Mouse (Mus musculus): ENCODE measurements around the gene Mum1l1. TPM values are rescaled to one million over a fixed set of nuclear protein-coding genes. Genes with fewer than 3 reads are reported as not detected.
"Not testable (repeated sequence)": the region's sequence is repeated elsewhere in the genome, so short reads cannot be mapped to it uniquely, and the experiment has no call there.

The Mum1l1 gene
- 7.8 and 9.7 TPM in 2 replicates for polyA plus RNA-seq (2015; fragmentation: Nextera tagmentation; extraction: Ambion mirVana)

GRCm38 (mm10) chrX:139209829-139210225 lies at the start of gene Mum1l1:
Gene Mum1l1 (plus strand): TSS chrX:139210042.
- Histone ChIP-seq H3K4me2 (peak within 1 kb of the TSS; percentile 63), H3K27me3 (peaks cover 20% of the 10 kb centered on the region), H3K36me3 (no peaks in the 10 kb centered on the region), H3K9ac (peak within 1 kb of the TSS; percentile 46; the same call in 1 of the 2 replicates), H3K4me3 (peak within 1 kb of the TSS; percentile 45), H3K27ac (replicated peaks) (no peak within 1 kb of the TSS), H3K9me3 (no peaks in the 10 kb centered on the region), H3K4me1 (replicated peaks) (no peaks in the 10 kb centered on the region)
- ATAC-seq (ENCODE audit: low read depth): peak; percentile 90
- 18% methylated on average over 31 of the region's 31 CpGs for WGBS

GRCm38 (mm10) chrX:139178928-139179327 lies 30.9 kb upstream of the Mum1l1 start, which contains the start of gene 4933428M09Rik:
Gene 4933428M09Rik (plus strand): TSS chrX:139179228.
- no peak within 1 kb of the TSS for H3K27ac ChIP-seq (replicated peaks)
- H3K9ac ChIP-seq: no peak within 1 kb of the TSS
- no peak within 1 kb of the TSS for H3K4me3 ChIP-seq
- no peaks in the 10 kb centered on the region for H3K36me3 ChIP-seq
- H3K4me2 ChIP-seq: no peak within 1 kb of the TSS
- H3K9me3 ChIP-seq: no peaks in the 10 kb centered on the region
- no peaks in the 10 kb centered on the region for H3K27me3 ChIP-seq
- 88% methylated on average over 8 of the region's 8 CpGs for WGBS
- ATAC-seq (ENCODE audit: low read depth): no peak
- no peaks in the 10 kb centered on the region for H3K4me1 ChIP-seq (replicated peaks)

GRCm38 (mm10) chrX:139191506-139191905 lies 18.3 kb upstream of the Mum1l1 start:
- H3K4me3 ChIP-seq; H3K27ac ChIP-seq (replicated peaks); H3K36me3 ChIP-seq; H3K9ac ChIP-seq; ATAC-seq (ENCODE audit: low read depth); H3K4me2 ChIP-seq; H3K4me1 ChIP-seq (replicated peaks); H3K27me3 ChIP-seq; H3K9me3 ChIP-seq: not testable (repeated sequence)
- 97% methylated on average over 3 of the region's 3 CpGs for WGBS

GRCm38 (mm10) chrX:139194572-139195279 lies 15.1 kb upstream of the Mum1l1 start:
- Histone ChIP-seq H3K4me3 (no peak overlapping the region), H3K27ac (replicated peaks) (no peak overlapping the region), H3K4me2 (no peak overlapping the region), H3K9ac (no peak overlapping the region), H3K9me3 (no peaks in the 10 kb centered on the region), H3K36me3 (no peaks in the 10 kb centered on the region), H3K4me1 (replicated peaks) (no peaks in the 10 kb centered on the region), H3K27me3 (no peaks in the 10 kb centered on the region)
- no peak; the same call in 1 of the 2 replicates for ATAC-seq (ENCODE audit: low read depth)
- 52% methylated on average over 1 of the region's 1 CpGs for WGBS

DNA sequence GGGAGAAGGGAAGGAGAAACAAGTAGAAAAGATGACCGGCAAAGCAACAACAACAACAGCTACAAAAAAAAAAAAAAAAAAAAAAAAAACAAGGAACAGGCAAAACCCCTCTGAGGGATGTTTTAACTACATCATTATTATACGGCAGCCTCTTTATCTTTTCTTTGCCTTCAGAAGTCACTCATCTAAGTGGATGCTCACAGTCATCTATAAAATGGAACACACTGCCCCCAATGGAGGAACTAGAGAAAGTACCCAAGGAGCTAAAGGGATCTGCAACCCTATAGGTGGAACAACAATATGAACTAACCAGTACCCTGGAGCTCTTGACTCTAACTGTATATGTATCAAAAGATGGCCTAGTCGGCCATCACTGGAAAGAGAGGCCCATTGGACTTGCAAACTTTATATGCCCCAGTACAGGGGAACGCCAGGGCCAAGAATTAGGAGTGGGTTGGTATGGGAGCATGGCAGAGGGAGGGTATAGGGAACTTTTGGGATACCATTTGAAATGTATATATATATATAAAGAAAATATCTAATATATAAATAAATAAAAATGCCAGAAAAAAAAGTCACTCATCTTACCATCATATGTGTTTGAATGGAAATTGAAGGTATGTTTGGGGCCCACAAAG lies 532 bp upstream of the Mum1l1 start:
- peak overlapping the region; percentile 45; the same call in 1 of the 2 replicates for H3K4me3 ChIP-seq
- H3K27ac ChIP-seq (replicated peaks); H3K9me3 ChIP-seq; H3K4me1 ChIP-seq (replicated peaks); H3K9ac ChIP-seq; H3K36me3 ChIP-seq: not testable (repeated sequence)
- peak; percentile 56 for ATAC-seq (ENCODE audit: low read depth)
- peaks cover 19% of the 10 kb centered on the region for H3K27me3 ChIP-seq
- peak overlapping the region; percentile 63 for H3K4me2 ChIP-seq
- WGBS: 84% methylated on average over 4 of the region's 4 CpGs

DNA sequence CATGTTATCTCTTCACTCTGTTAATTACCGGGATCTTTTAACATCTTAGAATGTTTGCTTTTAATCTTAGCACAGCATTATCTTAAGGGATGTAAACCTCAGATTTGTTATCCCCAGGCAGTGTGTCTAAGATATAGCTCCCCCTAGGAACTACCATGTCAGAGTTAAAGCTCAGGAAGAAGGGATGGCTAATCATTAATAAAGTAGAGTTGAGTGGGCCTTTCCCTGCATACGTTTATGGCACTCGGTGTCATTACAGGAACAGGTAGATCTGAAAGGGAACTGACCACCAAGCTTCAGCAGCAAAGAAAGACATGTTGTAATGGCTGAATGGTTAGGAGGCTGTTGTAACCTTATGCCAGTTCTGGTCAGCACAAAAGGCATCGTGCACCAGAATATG lies 4.9 kb downstream of the Mum1l1 start:
- Histone ChIP-seq H3K4me2 (no peak overlapping the region), H3K4me3 (no peak overlapping the region), H3K36me3 (no peaks in the 10 kb centered on the region), H3K27ac (replicated peaks) (no peak overlapping the region), H3K9ac (no peak overlapping the region), H3K27me3 (peaks cover 25% of the 10 kb centered on the region), H3K4me1 (replicated peaks) (no peaks in the 10 kb centered on the region), H3K9me3 (no peaks in the 10 kb centered on the region)
- no peak for ATAC-seq (ENCODE audit: low read depth)
- WGBS: 58% methylated on average over 4 of the region's 4 CpGs

DNA sequence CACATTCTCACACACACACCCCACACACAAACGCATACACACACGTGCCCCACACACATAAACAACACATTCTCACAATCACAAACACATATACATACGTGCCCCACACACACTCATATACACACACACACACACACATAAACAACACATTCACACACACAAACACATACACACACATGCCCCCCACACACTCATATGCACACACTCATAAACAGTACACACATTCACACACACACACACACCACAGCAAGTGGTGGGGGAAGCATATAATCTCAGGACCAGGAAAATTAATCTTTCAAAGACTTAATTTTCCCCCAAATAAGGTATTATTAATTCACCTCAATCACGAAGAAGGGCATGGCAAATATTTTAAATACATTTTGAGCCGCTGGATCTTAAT lies 6.6 kb downstream of the Mum1l1 start:
- 71% methylated on average over 5 of the region's 5 CpGs for WGBS
- ATAC-seq (ENCODE audit: low read depth): no peak; the same call in 1 of the 2 replicates
- no peaks in the 10 kb centered on the region for H3K36me3 ChIP-seq
- peak overlapping the region; percentile 57 for H3K4me2 ChIP-seq
- no peaks in the 10 kb centered on the region for H3K4me1 ChIP-seq (replicated peaks)
- H3K9me3 ChIP-seq: no peaks in the 10 kb centered on the region
- H3K27me3 ChIP-seq: peaks cover 21% of the 10 kb centered on the region
- no peak overlapping the region for H3K4me3 ChIP-seq
- no peak overlapping the region for H3K9ac ChIP-seq
- H3K27ac ChIP-seq (replicated peaks): no peak overlapping the region

DNA sequence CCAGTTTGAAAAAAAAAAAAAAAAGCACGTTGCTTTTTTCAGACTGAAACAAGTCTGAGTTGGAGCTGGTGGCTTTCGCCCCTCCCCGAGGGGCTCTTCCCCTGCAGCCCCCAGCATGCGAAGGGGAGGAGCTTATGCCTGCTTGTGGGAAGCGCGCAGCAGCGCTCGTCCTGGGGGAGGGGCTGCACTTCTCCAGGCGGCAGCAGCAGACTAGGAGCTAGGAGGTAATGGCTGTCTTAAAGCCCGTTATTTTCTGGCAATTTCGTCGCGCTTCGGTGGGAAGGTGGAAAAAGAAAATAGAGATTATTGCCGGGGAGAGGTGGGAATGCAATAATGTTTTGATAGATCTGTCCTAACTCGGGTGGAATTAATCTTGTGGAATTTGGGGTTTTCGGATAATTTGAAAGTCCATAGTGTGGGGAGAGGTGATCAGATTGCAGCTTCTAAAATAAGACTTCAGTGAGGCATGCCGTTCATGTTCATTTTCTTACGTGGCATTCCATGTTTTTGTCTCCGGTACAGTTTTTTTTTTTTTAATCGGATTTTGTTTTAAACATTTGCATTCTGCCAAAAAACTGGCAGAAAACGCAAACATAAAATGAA lies 7.2 kb downstream of the Mum1l1 start:
- 16% methylated on average over 22 of the region's 22 CpGs for WGBS
- Histone ChIP-seq H3K4me2 (peak overlapping the region; percentile 57), H3K4me3 (peak overlapping the region; percentile 37), H3K9ac (peak overlapping the region; percentile 60), H3K4me1 (replicated peaks) (no peaks in the 10 kb centered on the region), H3K36me3 (no peaks in the 10 kb centered on the region), H3K27ac (replicated peaks) (no peak overlapping the region), H3K27me3 (peaks cover 21% of the 10 kb centered on the region), H3K9me3 (no peaks in the 10 kb centered on the region)
- ATAC-seq (ENCODE audit: low read depth): peak; percentile 95

GRCm38 (mm10) chrX:139217776-139218175 lies 7.9 kb downstream of the Mum1l1 start:
- Histone ChIP-seq H3K9ac (peak overlapping the region; percentile 60; the same call in 1 of the 2 replicates), H3K27me3 (peaks cover 15% of the 10 kb centered on the region), H3K9me3 (no peaks in the 10 kb centered on the region), H3K4me3 (peak overlapping the region; percentile 37), H3K4me1 (replicated peaks) (no peaks in the 10 kb centered on the region), H3K27ac (replicated peaks) (no peak overlapping the region), H3K4me2 (peak overlapping the region; percentile 57), H3K36me3 (no peaks in the 10 kb centered on the region)
- 60% methylated on average over 10 of the region's 10 CpGs for WGBS
- ATAC-seq (ENCODE audit: low read depth): peak; percentile 60; the same call in 1 of the 2 replicates

- H3K36me3 ChIP-seq: no peaks in the 10 kb centered on the region
- no peak overlapping the region for H3K9ac ChIP-seq
- H3K27ac ChIP-seq (replicated peaks): no peak overlapping the region
- no peak overlapping the region for H3K4me2 ChIP-seq
- H3K27me3 ChIP-seq: peaks cover 6% of the 10 kb centered on the region
- no peak overlapping the region for H3K4me3 ChIP-seq
- no peaks in the 10 kb centered on the region for H3K4me1 ChIP-seq (replicated peaks)
- WGBS: 26% methylated on average over 2 of the region's 2 CpGs
- no peak; the same call in 1 of the 2 replicates for ATAC-seq (ENCODE audit: low read depth)
- no peaks in the 10 kb centered on the region for H3K9me3 ChIP-seq
Measured at GRCm38 (mm10) chrX:139219017-139219416, 9.2 kb downstream of the Mum1l1 start.

DNA sequence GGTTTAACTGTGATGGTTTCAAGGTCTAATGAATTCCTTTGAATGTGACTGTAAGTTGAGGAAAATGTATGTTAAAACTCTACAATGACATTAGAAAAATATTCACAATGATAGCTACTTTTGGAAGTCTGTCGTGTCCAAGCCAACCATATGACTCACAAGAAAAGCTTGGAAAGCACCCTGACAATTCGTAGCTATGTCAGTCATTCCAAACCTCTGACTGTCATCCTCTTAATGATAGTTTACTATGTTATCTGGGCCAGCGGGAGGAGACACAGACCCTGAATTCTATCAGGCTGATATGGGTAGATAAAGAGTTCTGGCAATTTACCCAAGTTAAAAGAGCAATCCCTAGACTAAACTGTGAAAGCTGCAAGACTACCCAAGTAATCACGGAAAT lies 11.0 kb downstream of the Mum1l1 start:
- Histone ChIP-seq H3K9ac (no peak overlapping the region), H3K4me2 (no peak overlapping the region), H3K27ac (replicated peaks) (no peak overlapping the region), H3K36me3 (no peaks in the 10 kb centered on the region), H3K9me3 (no peaks in the 10 kb centered on the region), H3K4me1 (replicated peaks) (no peaks in the 10 kb centered on the region), H3K4me3 (no peak overlapping the region), H3K27me3 (no peaks in the 10 kb centered on the region; the same call in 1 of the 2 replicates)
- no peak for ATAC-seq (ENCODE audit: low read depth)
- 83% methylated on average over 4 of the region's 4 CpGs for WGBS

DNA sequence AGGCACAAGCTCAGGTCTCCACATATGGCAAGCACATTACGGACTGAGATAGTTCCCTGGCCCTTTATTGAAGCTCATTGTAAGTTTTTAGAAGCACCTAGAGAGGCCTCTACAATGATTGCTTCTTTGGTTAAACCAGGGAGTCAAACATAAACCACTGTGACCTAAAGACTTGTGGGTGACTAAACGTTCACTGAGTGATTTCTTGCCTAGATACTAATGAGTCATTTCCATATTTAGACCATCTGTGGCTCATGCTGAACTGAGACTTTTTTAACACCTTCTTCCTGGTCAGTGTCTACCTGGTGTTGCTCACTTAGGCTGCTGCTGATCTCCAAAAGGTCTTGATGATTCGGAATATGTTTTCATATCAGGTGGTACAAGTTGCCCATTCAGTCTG lies 12.1 kb downstream of the Mum1l1 start:
- no peak overlapping the region for H3K4me3 ChIP-seq
- H3K27me3 ChIP-seq: no peaks in the 10 kb centered on the region; the same call in 1 of the 2 replicates
- H3K4me2 ChIP-seq: no peak overlapping the region
- no peaks in the 10 kb centered on the region for H3K36me3 ChIP-seq
- 76% methylated on average over 3 of the region's 3 CpGs for whole genome bisulfite sequencing
- no peak for ATAC-seq (ENCODE audit: low read depth)
- no peaks in the 10 kb centered on the region for H3K4me1 ChIP-seq (replicated peaks)
- no peaks in the 10 kb centered on the region for H3K9me3 ChIP-seq
- H3K9ac ChIP-seq: no peak overlapping the region
- H3K27ac ChIP-seq (replicated peaks): no peak overlapping the region
